Mouse (Mus musculus): ENCODE measurements around the gene Rasgrf2. TPM values are rescaled to one million over a fixed set of nuclear protein-coding genes. Genes with fewer than 3 reads are reported as not detected.

The Rasgrf2 gene
- total and polyA plus RNA-seq, 3 experiments, result not detected

GRCm38 (mm10) chr13:91911652-91912051 is 219.8 kb downstream of the Rasgrf2 start:
- TF ChIP-seq HCFC1 (IDR thresholded peaks at IDR 0.05; ENCODE audit: low read depth, low read length) (no peak), ZC3H11A (IDR thresholded peaks at IDR 0.05; ENCODE audit: low read depth, low read length) (no peak)
- Histone ChIP-seq H3K27ac (ENCODE audit: control insufficient read depth, low read depth, low read length) (no peak overlapping the region), H3K79me2 (ENCODE audit: control insufficient read depth, insufficient read depth, low read length, poor library complexity) (no peaks in the 10 kb centered on the region), H3K9me3 (replicated peaks; ENCODE audit: insufficient read depth, low read length) (no peaks in the 10 kb centered on the region), H3K9ac (ENCODE audit: control insufficient read depth, low read depth, low read length, poor library complexity, severe bottlenecking) (no peak overlapping the region), H3K36me3 (ENCODE audit: control insufficient read depth in 1 of 2, insufficient read depth in 2 of 2, low read length in 2 of 2) (no peaks in the 10 kb centered on the region), H3K27me3 (ENCODE audit: control insufficient read depth in 1 of 2, insufficient read depth in 2 of 2, low read length in 2 of 2) (0 out of 4 replicates have a peak, but pooled peaks cover 0 to 1% of the 10 kb centered on the region in 2 experiments), H3K4me1 (ENCODE audit: control insufficient read depth in 1 of 2, insufficient read depth in 2 of 2, low read length in 2 of 2) (no peaks in the 10 kb centered on the region; a peak in 1 of 4 replicates), H3K4me3 (ENCODE audit: control insufficient read depth in 1 of 2, insufficient read depth in 1 of 2, low read depth in 2 of 2, low read length in 2 of 2) (no peak overlapping the region)
- DNase-seq (ENCODE audit: low read depth, low spot score), result no peak

GRCm38 (mm10) chr13:91911211-91911610 is 220.2 kb downstream of the Rasgrf2 start:
- Histone ChIP-seq H3K4me3 (ENCODE audit: control insufficient read depth in 1 of 2, insufficient read depth in 1 of 2, low read depth in 2 of 2, low read length in 2 of 2) (no peak overlapping the region), H3K4me1 (ENCODE audit: control insufficient read depth in 1 of 2, insufficient read depth in 2 of 2, low read length in 2 of 2) (no peaks in the 10 kb centered on the region; a peak in 1 of 4 replicates), H3K36me3 (ENCODE audit: control insufficient read depth in 1 of 2, insufficient read depth in 2 of 2, low read length in 2 of 2) (no peaks in the 10 kb centered on the region), H3K9me3 (replicated peaks; ENCODE audit: insufficient read depth, low read length) (no peaks in the 10 kb centered on the region), H3K27ac (ENCODE audit: control insufficient read depth, low read depth, low read length) (no peak overlapping the region), H3K27me3 (ENCODE audit: control insufficient read depth in 1 of 2, insufficient read depth in 2 of 2, low read length in 2 of 2) (0 out of 4 replicates have a peak, but pooled peaks cover 0 to 1% of the 10 kb centered on the region in 2 experiments), H3K9ac (ENCODE audit: control insufficient read depth, low read depth, low read length, poor library complexity, severe bottlenecking) (no peak overlapping the region), H3K79me2 (ENCODE audit: control insufficient read depth, insufficient read depth, low read length, poor library complexity) (no peaks in the 10 kb centered on the region)
- no peak for TF ChIP-seq MAZ (IDR thresholded peaks at IDR 0.05; ENCODE audit: low read depth, low read length)
- no peak for TF ChIP-seq EP300 (IDR thresholded peaks at IDR 0.05; ENCODE audit: low read depth in 1 of 2, low read length in 2 of 2)
- TF ChIP-seq USF2 (IDR thresholded peaks at IDR 0.05; ENCODE audit: borderline replicate concordance in 1 of 2, insufficient read depth in 1 of 2, low read depth in 1 of 2, low read length in 2 of 2), result no peak
- no peak for TF ChIP-seq GATA1 (IDR thresholded peaks at IDR 0.05; ENCODE audit: low read depth, low read length)
- TF ChIP-seq BHLHE40 (IDR thresholded peaks at IDR 0.05; ENCODE audit: borderline replicate concordance, low read depth, low read length), result no peak
- no peak for TF ChIP-seq MEF2A (IDR thresholded peaks at IDR 0.05; ENCODE audit: extremely low read depth, insufficient replicate concordance, low read depth, low read length, poor library complexity, severe bottlenecking)
- TF ChIP-seq TAL1 (IDR thresholded peaks at IDR 0.05; ENCODE audit: low read length), result no peak
- TF ChIP-seq E2F4 (IDR thresholded peaks at IDR 0.05; ENCODE audit: borderline replicate concordance, low read depth, low read length), result no peak
- TF ChIP-seq JUND (IDR thresholded peaks at IDR 0.05; ENCODE audit: low read depth, low read length), result no peak
- TF ChIP-seq ZMIZ1 (IDR thresholded peaks at IDR 0.05; ENCODE audit: low read depth, low read length), result no peak
- TF ChIP-seq GABPA (IDR thresholded peaks at IDR 0.05; ENCODE audit: low read depth, low read length), result no peak
- no peak for TF ChIP-seq POLR2A (IDR thresholded peaks at IDR 0.05; ENCODE audit: control insufficient read depth in 1 of 2, insufficient read depth in 1 of 2, low read depth in 1 of 2, low read length in 2 of 2, poor library complexity in 1 of 2)
- DNase-seq (ENCODE audit: low read depth, low spot score), result no peak
